Mouse (Mus musculus): Measurements from ENCODE around the gene Safb. TPM values are rescaled to one million over a fixed set of nuclear protein-coding genes. Genes with fewer than 3 reads are reported as not detected.
A peak's percentile ranks its signal among the peaks of the same experiment; 100 is the strongest.
"Not testable (repeated sequence)": the region's sequence is repeated elsewhere in the genome, so short reads cannot be mapped to it uniquely, and the experiment has no call there.

Gene Safb
- polyA plus RNA-seq, 1 experiment from 2014 or later = 79.3 TPM

DNA sequence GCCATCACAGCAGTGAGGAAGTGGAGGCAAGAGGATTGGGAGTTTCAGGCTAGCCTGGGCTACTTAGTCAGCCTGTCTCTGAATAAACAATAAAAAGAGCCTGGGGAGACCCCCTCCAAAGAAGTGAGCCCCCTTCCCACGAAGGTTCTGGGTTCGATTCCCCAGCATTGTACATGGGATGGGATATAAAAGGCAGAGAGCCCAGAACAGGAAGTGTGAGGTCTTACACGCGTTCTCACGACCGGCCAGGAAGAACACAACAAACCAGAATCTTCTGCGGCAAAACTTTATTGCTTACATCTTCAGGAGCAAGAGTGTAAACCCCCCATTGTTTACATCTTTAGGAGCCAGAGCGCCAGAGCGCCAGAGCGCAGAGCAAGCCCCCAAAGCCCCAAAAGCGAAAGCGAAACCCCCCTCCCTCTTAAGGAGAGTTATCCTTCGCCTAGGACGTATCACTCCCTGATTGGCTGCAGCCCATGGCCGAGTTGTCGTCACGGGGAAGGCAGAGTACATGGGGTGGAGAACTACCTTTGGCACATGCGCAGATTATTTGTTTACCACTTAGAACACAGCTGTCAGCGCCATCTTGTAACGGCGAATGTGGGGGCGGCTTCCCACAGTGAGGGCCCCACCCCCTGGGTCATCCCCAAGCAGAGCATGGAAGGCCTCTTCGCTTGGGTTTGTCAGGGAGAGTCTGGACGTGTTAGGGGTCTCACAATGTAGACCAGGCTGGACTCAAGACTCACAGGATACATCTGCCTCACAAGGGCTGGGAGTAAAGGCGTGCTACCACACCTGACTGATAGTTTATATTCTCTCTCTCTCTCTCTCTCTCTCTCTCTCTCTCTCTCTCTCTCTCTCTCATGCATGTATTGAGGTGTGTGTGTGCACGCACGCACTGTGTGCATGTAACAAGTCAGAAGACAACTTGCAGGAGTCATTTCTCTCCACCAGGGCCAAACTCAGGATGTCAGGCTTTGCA is 45.5 kb downstream of the Safb start:
- H3K27me3 ChIP-seq (replicated peaks); H3K27ac ChIP-seq; ATAC-seq; H3K4me2 ChIP-seq (replicated peaks); H3K36me3 ChIP-seq; H3K9me3 ChIP-seq; H3K4me3 ChIP-seq (replicated peaks); H3K9ac ChIP-seq: not testable (repeated sequence)
- H3K4me1 ChIP-seq (replicated peaks) = peaks cover 17% of the 10 kb centered on the region
- WGBS = 79% methylated on average over 27 of the region's 27 CpGs

DNA sequence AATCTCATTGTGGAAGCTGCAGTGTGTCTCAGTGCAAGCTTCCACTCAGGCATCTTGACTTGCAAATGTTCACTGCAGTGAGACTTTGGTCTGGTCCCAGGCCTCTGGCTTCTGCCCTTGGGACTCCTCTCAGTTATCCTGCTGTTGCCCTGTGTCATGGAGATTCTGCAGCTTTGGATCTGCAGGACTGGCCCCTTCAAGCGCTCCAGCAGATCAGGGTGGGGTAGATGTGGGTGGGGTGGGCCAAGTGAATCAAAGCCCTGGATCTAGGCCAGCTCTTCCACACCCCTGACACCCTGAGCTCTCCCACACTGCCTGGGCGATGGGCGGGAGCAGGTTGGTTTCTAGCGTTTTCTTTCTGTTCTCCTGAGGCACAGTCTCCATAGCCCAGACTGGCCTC is 47.2 kb downstream of the Safb start:
- no peak for ATAC-seq
- 48% methylated on average over 4 of the region's 4 CpGs for WGBS
- H3K27me3 ChIP-seq (replicated peaks) = no peaks in the 10 kb centered on the region
- no peaks in the 10 kb centered on the region for H3K9me3 ChIP-seq
- H3K4me3 ChIP-seq (replicated peaks) = no peak overlapping the region
- no peak overlapping the region for H3K4me2 ChIP-seq (replicated peaks)
- no peaks in the 10 kb centered on the region for H3K36me3 ChIP-seq
- no peak overlapping the region for H3K27ac ChIP-seq
- H3K4me1 ChIP-seq (replicated peaks) = peaks cover 7% of the 10 kb centered on the region; the same call in 1 of the 2 replicates
- H3K9ac ChIP-seq = no peak overlapping the region

DNA sequence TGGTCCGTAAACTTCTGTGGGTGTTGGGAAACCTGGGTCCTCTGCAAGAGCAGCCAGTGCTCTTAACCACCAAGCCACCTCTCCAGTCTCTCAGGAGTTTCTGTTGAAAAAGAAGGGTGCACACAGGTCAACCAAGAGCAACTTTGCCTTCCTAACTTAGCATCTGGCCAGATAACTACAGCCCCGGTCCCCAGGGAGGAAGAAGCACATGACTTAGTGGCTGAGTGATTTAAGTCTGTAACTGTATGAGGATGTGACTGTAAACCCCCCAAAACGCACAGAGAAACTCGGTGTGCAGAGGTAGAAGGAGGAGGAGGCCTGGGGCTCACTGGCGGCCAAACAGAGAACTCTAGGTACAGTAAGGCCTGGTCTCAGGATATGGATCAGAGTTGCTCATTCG is 49.4 kb downstream of the Safb start:
- Histone ChIP-seq H3K4me2 (replicated peaks) (no peak overlapping the region), H3K36me3 (no peaks in the 10 kb centered on the region), H3K4me1 (replicated peaks) (no peaks in the 10 kb centered on the region), H3K27ac (no peak overlapping the region), H3K27me3 (replicated peaks) (no peaks in the 10 kb centered on the region), H3K9ac (no peak overlapping the region), H3K4me3 (replicated peaks) (no peak overlapping the region), H3K9me3 (no peaks in the 10 kb centered on the region)
- no peak for ATAC-seq
- 81% methylated on average over 6 of the region's 6 CpGs for WGBS

DNA sequence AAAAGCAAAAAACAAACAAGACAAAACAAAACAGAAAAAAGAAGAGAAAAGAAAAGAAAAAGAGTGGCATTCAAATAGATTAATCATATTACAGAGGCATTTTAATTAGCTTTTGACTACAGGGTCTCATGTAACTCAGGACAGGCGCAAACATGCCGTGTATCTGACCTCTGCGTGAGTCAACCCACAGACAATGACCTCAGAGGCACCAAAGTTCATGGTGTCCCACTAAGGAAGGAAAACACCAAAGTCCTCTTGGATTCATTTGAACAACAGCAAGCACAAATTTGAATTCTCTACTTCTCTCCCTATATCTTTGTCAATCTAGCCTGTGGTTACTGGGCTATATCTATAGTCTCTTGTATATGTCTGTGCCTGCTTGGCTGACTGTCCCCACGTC is 58.6 kb downstream of the Safb start:
- no peak overlapping the region for H3K4me3 ChIP-seq (replicated peaks)
- H3K36me3 ChIP-seq = no peaks in the 10 kb centered on the region
- no peak overlapping the region for H3K27ac ChIP-seq
- no peaks in the 10 kb centered on the region for H3K4me1 ChIP-seq (replicated peaks)
- no peaks in the 10 kb centered on the region for H3K27me3 ChIP-seq (replicated peaks)
- H3K9ac ChIP-seq = no peak overlapping the region
- H3K4me2 ChIP-seq (replicated peaks) = no peak overlapping the region
- ATAC-seq = no peak
- 83% methylated on average over 4 of the region's 4 CpGs for WGBS
- H3K9me3 ChIP-seq = no peaks in the 10 kb centered on the region

DNA sequence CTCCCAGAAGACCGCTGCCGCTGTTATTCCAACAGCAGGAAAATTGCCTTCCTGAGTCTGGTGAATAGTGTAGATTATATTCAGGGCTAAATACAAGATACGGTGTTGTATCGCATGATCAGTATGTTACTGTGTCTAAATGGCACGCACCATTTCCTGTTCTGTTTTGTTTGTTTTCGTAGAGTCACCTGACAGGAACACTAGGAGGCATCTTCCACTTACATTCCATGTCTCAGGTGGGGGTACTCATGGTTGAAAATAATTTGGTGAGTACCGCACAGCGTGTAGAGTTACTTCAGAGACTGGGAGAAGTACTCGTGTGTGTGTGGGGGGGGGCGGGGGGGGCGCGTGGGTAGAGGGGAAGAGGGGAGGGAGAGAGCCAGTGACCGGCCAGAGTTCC is 62.9 kb downstream of the Safb start:
- Histone ChIP-seq H3K4me1 (replicated peaks) (no peaks in the 10 kb centered on the region), H3K27me3 (replicated peaks) (no peaks in the 10 kb centered on the region), H3K9ac (no peak overlapping the region), H3K4me2 (replicated peaks) (no peak overlapping the region), H3K27ac (no peak overlapping the region), H3K4me3 (replicated peaks) (no peak overlapping the region), H3K36me3 (no peaks in the 10 kb centered on the region), H3K9me3 (no peaks in the 10 kb centered on the region)
- WGBS = 62% methylated on average over 10 of the region's 13 CpGs
- no peak for ATAC-seq

DNA sequence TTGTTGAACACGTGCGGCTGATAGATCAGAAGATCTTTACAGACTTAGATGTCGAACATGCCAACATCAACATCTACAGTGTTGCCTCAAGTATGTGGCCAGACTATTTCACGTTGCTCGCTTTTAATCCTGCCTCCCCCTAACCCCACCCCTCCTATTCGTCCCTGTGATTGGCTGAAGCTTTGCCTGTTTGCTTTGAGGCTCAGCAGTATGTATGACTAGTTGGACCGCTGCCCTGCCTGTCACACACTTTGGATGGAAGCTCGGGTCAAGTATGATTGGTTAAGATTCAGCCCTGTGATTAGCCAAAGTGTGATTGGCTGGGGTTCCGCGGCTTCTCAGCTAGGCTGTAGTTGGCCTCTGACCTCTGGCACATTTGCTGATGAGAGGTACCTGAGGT is 67.2 kb downstream of the Safb start:
- peak; percentile 45; the same call in 1 of the 2 replicates for ATAC-seq
- Histone ChIP-seq H3K36me3 (no peaks in the 10 kb centered on the region), H3K9ac (no peak overlapping the region), H3K4me1 (replicated peaks) (no peaks in the 10 kb centered on the region), H3K27me3 (replicated peaks) (no peaks in the 10 kb centered on the region), H3K9me3 (no peaks in the 10 kb centered on the region), H3K27ac (no peak overlapping the region), H3K4me3 (replicated peaks) (no peak overlapping the region), H3K4me2 (replicated peaks) (no peak overlapping the region)
- 29% methylated on average over 10 of the region's 10 CpGs for WGBS

DNA sequence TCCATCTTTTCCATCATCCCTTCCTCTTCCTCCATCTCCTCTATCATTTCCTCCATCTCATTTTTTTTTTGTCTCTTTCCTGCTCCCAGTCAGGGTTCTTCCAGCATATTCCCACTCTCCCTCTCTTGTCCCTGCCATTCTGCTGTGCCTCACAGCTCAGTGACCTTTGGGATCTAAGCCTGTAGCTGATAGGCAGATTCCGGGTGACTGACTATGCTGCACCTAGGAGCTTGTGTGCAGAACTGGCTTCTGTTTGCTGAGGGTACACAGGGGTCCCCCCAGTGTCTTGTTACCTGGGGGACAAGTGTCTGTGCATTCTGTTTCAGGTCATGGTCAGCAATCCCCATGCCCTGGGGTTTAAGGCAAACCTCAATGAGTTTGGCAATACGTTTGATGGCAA is 70.1 kb downstream of the Safb start:
- peak; percentile 62 for ATAC-seq
- H3K27me3 ChIP-seq (replicated peaks) = no peaks in the 10 kb centered on the region
- no peak overlapping the region for H3K9ac ChIP-seq
- H3K36me3 ChIP-seq = no peaks in the 10 kb centered on the region
- H3K4me1 ChIP-seq (replicated peaks) = no peaks in the 10 kb centered on the region
- WGBS = 59% methylated on average over 2 of the region's 2 CpGs
- H3K4me3 ChIP-seq (replicated peaks) = no peak overlapping the region
- H3K9me3 ChIP-seq = no peaks in the 10 kb centered on the region
- H3K27ac ChIP-seq = no peak overlapping the region
- H3K4me2 ChIP-seq (replicated peaks) = no peak overlapping the region

DNA sequence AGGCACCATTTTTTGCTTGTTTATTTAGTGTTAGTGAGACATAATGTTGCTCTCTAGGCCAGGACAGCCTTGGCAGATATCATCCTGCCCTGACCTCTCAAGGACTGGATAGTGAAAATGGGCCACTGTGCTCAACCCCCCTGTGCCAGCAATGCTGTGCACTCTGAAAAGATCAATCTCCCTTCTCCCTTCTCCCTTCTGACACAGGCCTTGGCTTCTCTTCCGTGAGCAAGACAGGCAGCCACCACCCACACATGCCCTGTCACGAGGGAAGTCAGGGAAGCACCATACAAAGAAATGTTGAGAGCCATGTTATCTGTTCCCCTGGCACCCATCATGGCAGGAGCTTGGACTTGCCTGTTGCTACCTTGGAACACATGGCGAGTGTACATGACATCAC is 70.7 kb downstream of the Safb start:
- WGBS = 74% methylated on average over 3 of the region's 3 CpGs
- Histone ChIP-seq H3K4me2 (replicated peaks) (no peak overlapping the region), H3K9ac (no peak overlapping the region), H3K36me3 (no peaks in the 10 kb centered on the region), H3K9me3 (no peaks in the 10 kb centered on the region), H3K27me3 (replicated peaks) (no peaks in the 10 kb centered on the region), H3K4me3 (replicated peaks) (no peak overlapping the region), H3K27ac (no peak overlapping the region), H3K4me1 (replicated peaks) (no peaks in the 10 kb centered on the region)
- no peak for ATAC-seq

Other genes with a start within 250 kb of the Safb start
- 56.3 and 56.8 TPM in 2 replicates for gene Ptprs, start 108.3 kb upstream of the Safb start, polyA plus RNA-seq (2015; fragmentation: Nextera tagmentation; extraction: Ambion mirVana)
- gene Znrf4, start 72.4 kb upstream of the Safb start, polyA plus RNA-seq (2015; fragmentation: Nextera tagmentation; extraction: Ambion mirVana) = not detected in 2 replicates
- 1.3 and 1.4 TPM in 2 replicates for gene Gm20219, start 30.4 kb upstream of the Safb start, polyA plus RNA-seq (2015; fragmentation: Nextera tagmentation; extraction: Ambion mirVana)
- 66.7 and 74.7 TPM in 2 replicates for gene Safb2, start 240 bp upstream of the Safb start, polyA plus RNA-seq (2015; fragmentation: Nextera tagmentation; extraction: Ambion mirVana)
- 283 and 287 TPM in 2 replicates for gene 2410015M20Rik, start 24.9 kb downstream of the Safb start, polyA plus RNA-seq (2015; fragmentation: Nextera tagmentation; extraction: Ambion mirVana)
- 1,919 and 1,958 TPM in 2 replicates for gene Rpl36, start 28.6 kb downstream of the Safb start, polyA plus RNA-seq (2015; fragmentation: Nextera tagmentation; extraction: Ambion mirVana)
- 62.6 and 70.0 TPM in 2 replicates for gene Lonp1, start 42.1 kb downstream of the Safb start, polyA plus RNA-seq (2015; fragmentation: Nextera tagmentation; extraction: Ambion mirVana)
- gene Catsperd, start 43.3 kb downstream of the Safb start, polyA plus RNA-seq (2015; fragmentation: Nextera tagmentation; extraction: Ambion mirVana) = 0.48 and 0.68 TPM in 2 replicates
- 73.5 and 76.2 TPM in 2 replicates for gene Ranbp3, start 88.5 kb downstream of the Safb start, polyA plus RNA-seq (2015; fragmentation: Nextera tagmentation; extraction: Ambion mirVana)
- gene Ndufa11, start 132.9 kb downstream of the Safb start, polyA plus RNA-seq (2015; fragmentation: Nextera tagmentation; extraction: Ambion mirVana) = 471 and 522 TPM in 2 replicates
- 14.3 and 15.2 TPM in 2 replicates for gene Vmac, start 133.2 kb downstream of the Safb start, polyA plus RNA-seq (2015; fragmentation: Nextera tagmentation; extraction: Ambion mirVana)
- 9.9 and 10.7 TPM in 2 replicates for gene Nrtn, start 172.7 kb downstream of the Safb start, polyA plus RNA-seq (2015; fragmentation: Nextera tagmentation; extraction: Ambion mirVana)
- 38.7 and 42.8 TPM in 2 replicates for gene Dus3l, start 179.9 kb downstream of the Safb start, polyA plus RNA-seq (2015; fragmentation: Nextera tagmentation; extraction: Ambion mirVana)
- 1.2 and 1.6 TPM in 2 replicates for gene Prr22, start 185.4 kb downstream of the Safb start, polyA plus RNA-seq (2015; fragmentation: Nextera tagmentation; extraction: Ambion mirVana)
- gene Rfx2, start 246.2 kb downstream of the Safb start, polyA plus RNA-seq (2015; fragmentation: Nextera tagmentation; extraction: Ambion mirVana) = 3.1 and 4.4 TPM in 2 replicates